Mouse (Mus musculus) myocyte (in vitro differentiated cells): ENCODE data around the gene Sipa1l2. TPM values are rescaled to one million over a fixed set of nuclear protein-coding genes. Genes with fewer than 3 reads are reported as not detected.
"Not testable (repeated sequence)": the region's sequence is repeated elsewhere in the genome, so short reads cannot be mapped to it uniquely, and the experiment has no call there.

ENCODE experiments used
- H3K27me3 ChIP-seq: one replicate; pipeline ENCODE4 v1.6.1; 2011; ENCODE audit not compliant: control insufficient read depth, insufficient read depth, insufficient read length
- H3K36me3 ChIP-seq: one replicate; pipeline ENCODE4 v1.6.1; 2011; ENCODE audit not compliant: control insufficient read depth, insufficient read depth
- H3K4me2 ChIP-seq: one replicate; pipeline ENCODE4 v1.6.1; 2011; ENCODE audit warnings: low read depth, control low read depth
- H3K4me3 ChIP-seq: one replicate; pipeline ENCODE4 v1.5.1; 2011; ENCODE audit warnings: mild to moderate bottlenecking, control low read depth, moderate library complexity
- H3K79me2 ChIP-seq: one replicate; pipeline ENCODE4 v1.6.1; 2011; ENCODE audit not compliant: control insufficient read depth, insufficient read depth
- H3ac ChIP-seq: one replicate; pipeline ENCODE4 v1.6.1; 2011; ENCODE audit not compliant: control insufficient read depth, insufficient read length
- CEBPB ChIP-seq: IDR thresholded peaks from 2 replicates; pipeline ENCODE4 v1.6.1; 2011; ENCODE audit warnings: mild to moderate bottlenecking, moderate library complexity; ENCODE audit not compliant: poor library complexity, insufficient read depth, severe bottlenecking
- E2F4 ChIP-seq: IDR thresholded peaks from one replicate; pipeline ENCODE4 v1.6.1; 2011; ENCODE audit warnings: mild to moderate bottlenecking, control low read depth, moderate library complexity; ENCODE audit not compliant: insufficient read depth
- MAX ChIP-seq: IDR thresholded peaks from one replicate; pipeline ENCODE4 v1.6.1; 2011; ENCODE audit warnings: low read depth, mild to moderate bottlenecking, control low read depth
- MYOD1 ChIP-seq, 3 experiments: IDR thresholded peaks; one replicate each; pipeline ENCODE4 v1.6.1; 2011; ENCODE audit warnings: control low read depth in 2 of 3, low read depth in 2 of 3, mild to moderate bottlenecking in 2 of 3, moderate library complexity in 1 of 3; ENCODE audit not compliant: insufficient read length in 2 of 3, control insufficient read depth in 1 of 3
- MYOG ChIP-seq, 3 experiments: IDR thresholded peaks; one replicate each; pipeline ENCODE4 v1.6.1; 2011; ENCODE audit warnings: control low read depth in 2 of 3, low read depth in 2 of 3, mild to moderate bottlenecking in 2 of 3; ENCODE audit not compliant: insufficient read length in 2 of 3, control insufficient read depth in 1 of 3, insufficient read depth in 1 of 3
- POLR2A ChIP-seq: IDR thresholded peaks from one replicate; pipeline ENCODE4 v1.6.1; 2011; ENCODE audit warnings: low read depth, mild to moderate bottlenecking, control low read depth, moderate library complexity; ENCODE audit not compliant: insufficient read length
- POLR2AphosphoS2 ChIP-seq: IDR thresholded peaks from one replicate; pipeline ENCODE4 v1.6.1; 2011; ENCODE audit warnings: low read depth, control low read depth; ENCODE audit not compliant: insufficient read length
- REST ChIP-seq: IDR thresholded peaks from one replicate; pipeline ENCODE4 v1.6.1; 2011; ENCODE audit warnings: mild to moderate bottlenecking, control low read depth, moderate library complexity; ENCODE audit not compliant: insufficient read depth, insufficient read length
- SRF ChIP-seq: IDR thresholded peaks from one replicate; pipeline ENCODE4 v1.6.1; 2011; ENCODE audit warnings: low read depth; ENCODE audit not compliant: control insufficient read depth, insufficient read length
- TCF12 ChIP-seq: IDR thresholded peaks from one replicate; pipeline ENCODE4 v1.6.1; 2011; ENCODE audit warnings: mild to moderate bottlenecking, control low read depth; ENCODE audit not compliant: poor library complexity, insufficient read depth, severe bottlenecking
- TCF3 ChIP-seq: IDR thresholded peaks from one replicate; pipeline ENCODE4 v1.6.1; 2011; ENCODE audit warnings: low read depth, control low read depth; ENCODE audit not compliant: insufficient read length
- USF1 ChIP-seq: IDR thresholded peaks from one replicate; pipeline ENCODE4 v1.6.1; 2011; ENCODE audit warnings: low read depth, mild to moderate bottlenecking, control low read depth, moderate library complexity
- polyA plus RNA-seq: library from polyadenylated mRNA; unstranded; fragments of >200 nt; fragmentation: generic; extraction: Trizol; gene quantifications from one replicate; pipeline ENCODE4 v1.2.1, GENCODE M21; 2012; ENCODE audit warnings: missing spikeins

Sipa1l2 gene
- polyA plus RNA-seq, 1 experiment = 16.2 TPM

DNA sequence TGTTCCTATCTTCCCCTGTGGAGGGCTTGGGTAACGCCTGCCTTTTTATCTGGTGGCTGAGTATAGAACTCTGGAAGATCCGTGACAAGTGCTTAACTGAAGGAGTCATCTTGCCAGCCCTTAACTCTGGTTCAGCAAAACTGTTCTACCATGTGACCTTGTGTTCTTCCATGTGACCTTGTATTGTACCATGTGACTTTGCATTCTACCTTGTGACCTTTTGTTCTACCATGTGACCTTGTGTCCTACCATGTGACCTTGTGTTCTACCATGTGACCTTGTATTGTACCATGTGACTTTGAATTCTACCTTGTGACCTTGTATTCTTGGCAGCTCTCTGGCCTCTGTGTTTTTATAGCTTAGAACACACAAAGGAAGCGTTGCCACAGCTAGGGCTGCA, 168.3 kb downstream of the Sipa1l2 start:
- H3K36me3 ChIP-seq = no peaks in the 10 kb centered on the region
- TF ChIP-seq CEBPB (no peak), USF1 (peak; percentile 59), SRF (no peak)
- no peak overlapping the region for H3K4me3 ChIP-seq
- no peak overlapping the region for H3K4me2 ChIP-seq
- no peaks in the 10 kb centered on the region for H3K79me2 ChIP-seq
- H3K27me3 ChIP-seq = no peaks in the 10 kb centered on the region
- no peak overlapping the region for H3ac ChIP-seq

DNA sequence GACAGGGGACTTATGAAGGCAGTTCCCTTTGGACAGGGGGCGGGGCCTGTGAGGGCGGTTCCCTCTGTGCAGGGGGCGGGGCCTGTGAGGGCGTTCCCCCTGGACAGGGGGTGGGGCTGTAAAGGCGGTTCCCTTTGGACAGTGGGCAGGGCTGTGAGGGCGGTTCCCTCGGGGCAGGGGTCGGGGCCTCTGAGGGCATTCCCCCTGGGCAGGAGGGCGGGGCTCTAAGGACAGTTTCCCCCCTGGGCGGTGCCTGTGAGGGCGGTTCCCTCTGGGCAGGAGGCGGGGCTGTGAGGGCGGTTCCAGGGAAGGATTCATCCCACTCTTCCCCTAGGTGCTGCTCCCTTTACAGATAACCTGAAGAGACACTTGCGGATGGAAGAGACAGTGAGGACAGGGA, 171.6 kb downstream of the Sipa1l2 start:
- Histone ChIP-seq H3K4me3 (no peak overlapping the region), H3K27me3 (no peaks in the 10 kb centered on the region), H3K36me3 (no peaks in the 10 kb centered on the region), H3K4me2 (no peak overlapping the region), H3ac (no peak overlapping the region), H3K79me2 (no peaks in the 10 kb centered on the region)
- TF ChIP-seq TCF12 (no peak), SRF (no peak), POLR2AphosphoS2 (no peak), MYOD1 (IDR thresholded peaks at IDR 0.05; ENCODE audit: control insufficient read depth in 1 of 3, insufficient read length in 2 of 3, low read depth in 2 of 3) (no peak), USF1 (no peak), MAX (no peak), TCF3 (no peak), E2F4 (no peak), POLR2A (no peak), MYOG (IDR thresholded peaks at IDR 0.05; ENCODE audit: control insufficient read depth in 1 of 3, insufficient read depth in 1 of 3, insufficient read length in 2 of 3, low read depth in 2 of 3) (no peak), REST (no peak), CEBPB (no peak)

- not testable (repeated sequence) for H3ac ChIP-seq, H3K4me2 ChIP-seq, H3K4me3 ChIP-seq, H3K36me3 ChIP-seq, H3K79me2 ChIP-seq, H3K27me3 ChIP-seq
These were observed 173.9 kb downstream of the Sipa1l2 start for GRCm38 (mm10) chr8:125395682-125396081.

DNA sequence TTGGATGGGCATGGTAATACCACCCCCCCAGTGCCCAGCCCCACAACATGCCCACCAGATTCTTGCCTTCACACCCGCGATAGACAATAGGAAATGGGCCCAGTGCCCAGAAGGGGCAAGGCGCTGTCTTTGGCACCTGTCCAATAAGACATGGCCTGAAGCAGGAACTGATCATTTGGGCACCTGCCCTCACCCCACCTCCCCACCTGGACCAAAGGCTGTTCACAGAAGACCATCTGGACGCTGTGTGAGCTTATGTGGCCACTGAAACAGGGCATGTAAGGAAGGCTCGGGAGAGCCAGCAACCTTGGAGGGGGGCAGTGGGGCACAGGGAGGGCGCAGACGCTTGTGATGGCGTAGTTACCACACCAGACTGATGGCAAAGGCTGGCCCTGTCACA, 174.6 kb downstream of the Sipa1l2 start:
- Histone ChIP-seq H3K4me3 (no peak overlapping the region), H3K4me2 (no peak overlapping the region), H3K36me3 (no peaks in the 10 kb centered on the region), H3K79me2 (no peaks in the 10 kb centered on the region), H3K27me3 (no peaks in the 10 kb centered on the region), H3ac (no peak overlapping the region)
- no peak for TF ChIP-seq POLR2A
- no peak for TF ChIP-seq MAX
- no peak for TF ChIP-seq TCF12
- TF ChIP-seq REST = no peak
- no peak for TF ChIP-seq POLR2AphosphoS2
- no peak for TF ChIP-seq E2F4
- no peak for TF ChIP-seq MYOG (IDR thresholded peaks at IDR 0.05; ENCODE audit: control insufficient read depth in 1 of 3, insufficient read depth in 1 of 3, insufficient read length in 2 of 3, low read depth in 2 of 3)
- no peak for TF ChIP-seq USF1
- no peak for TF ChIP-seq CEBPB
- TF ChIP-seq SRF = no peak
- TF ChIP-seq TCF3 = no peak
- no peak for TF ChIP-seq MYOD1 (IDR thresholded peaks at IDR 0.05; ENCODE audit: control insufficient read depth in 1 of 3, insufficient read length in 2 of 3, low read depth in 2 of 3)

GRCm38 (mm10) chr8:125391685-125392084, 177.9 kb downstream of the Sipa1l2 start:
- H3K4me2 ChIP-seq = no peak overlapping the region
- H3K4me3 ChIP-seq = no peak overlapping the region
- no peaks in the 10 kb centered on the region for H3K27me3 ChIP-seq
- no peaks in the 10 kb centered on the region for H3K36me3 ChIP-seq
- H3K79me2 ChIP-seq = no peaks in the 10 kb centered on the region
- H3ac ChIP-seq = no peak overlapping the region
- TF ChIP-seq POLR2A (no peak), E2F4 (no peak), POLR2AphosphoS2 (no peak), MYOG (IDR thresholded peaks at IDR 0.05; ENCODE audit: control insufficient read depth in 1 of 3, insufficient read depth in 1 of 3, insufficient read length in 2 of 3, low read depth in 2 of 3) (no peak), USF1 (no peak), CEBPB (no peak), TCF12 (no peak), TCF3 (no peak), MYOD1 (IDR thresholded peaks at IDR 0.05; ENCODE audit: control insufficient read depth in 1 of 3, insufficient read length in 2 of 3, low read depth in 2 of 3) (no peak)
